Mouse (Mus musculus) heart, embryonic 16.5 days (tissue): Measurements from ENCODE around the gene Arid1b. TPM values are rescaled to one million over a fixed set of nuclear protein-coding genes. Genes with fewer than 3 reads are reported as not detected.

Experiments used
- ATAC-seq: fragments of 200-750 bp; cut with Nextera tagmentation; replicated peaks from 2 replicates; pipeline ENCODE4 v1.8.0; 2017; ENCODE audit warnings: moderate number of reproducible peaks; ENCODE audit not compliant: insufficient read depth, low FRiP score; ENCODE audit errors: extremely low read depth
- H3K27ac ChIP-seq: fragments of 300-500 bp; sonication (generic); 2 replicates; pipeline ENCODE4 v1.5.1; 2014; ENCODE audit warnings: mild to moderate bottlenecking, low read length, control low read depth, moderate library complexity
- H3K27me3 ChIP-seq: fragments of 300-500 bp; sonication (generic); 2 replicates; pipeline ENCODE4 v1.6.1; 2014; ENCODE audit warnings: low read length, mixed read lengths; ENCODE audit not compliant: control insufficient read depth, insufficient read depth
- H3K36me3 ChIP-seq: fragments of 300-500 bp; sonication (generic); 2 replicates; pipeline ENCODE4 v1.6.1; 2014; ENCODE audit not compliant: control insufficient read depth, insufficient read depth
- H3K4me1 ChIP-seq: fragments of 300-500 bp; sonication (generic); 2 replicates; pipeline ENCODE4 v1.6.1; 2014; ENCODE audit warnings: low read length, mixed read lengths; ENCODE audit not compliant: control insufficient read depth, insufficient read depth
- H3K4me2 ChIP-seq: fragments of 300-500 bp; sonication (generic); 2 replicates; pipeline ENCODE4 v1.6.1; 2014; ENCODE audit warnings: low read depth, mild to moderate bottlenecking, control low read depth, low read length
- H3K4me3 ChIP-seq: fragments of 300-500 bp; sonication (generic); 2 replicates; pipeline ENCODE4 v1.5.1; 2014; ENCODE audit warnings: mild to moderate bottlenecking, control low read depth, low read length
- H3K9ac ChIP-seq: fragments of 300-500 bp; sonication (generic); 2 replicates; pipeline ENCODE4 v1.6.1; 2014; ENCODE audit warnings: low read length, control low read depth
- H3K9me3 ChIP-seq: fragments of 300-500 bp; sonication (generic); replicated peaks from 2 replicates; pipeline ENCODE4 v1.6.1; 2016; ENCODE audit warnings: low read length; ENCODE audit not compliant: control insufficient read depth
- WGBS: fragments of 180-500 bp; shearing (Covaris S2); extraction: QIAGEN DNeasy Blood & Tissue Kit; methylation state at CpG from one replicate; pipeline ENCODE4 v1.1.7; 2014; 5-methylcytosine and 5-hydroxymethylcytosine counted together
- polyA plus RNA-seq: library from polyadenylated mRNA; unstranded; fragments of >200 nt; fragmentation: Nextera tagmentation; extraction: Ambion mirVana; gene quantifications from 2 replicates; pipeline ENCODE4 v1.2.1, GENCODE M21; 2015

The Arid1b gene
- polyA plus RNA-seq, 1 experiment from 2014 or later: 7.1 TPM

GRCm38 (mm10) chr17:4991600-4991999 is 2.5 kb upstream of the Arid1b start:
- Histone ChIP-seq H3K27me3 (no peaks in the 10 kb centered on the region), H3K27ac (no peak overlapping the region), H3K9me3 (no peaks in the 10 kb centered on the region), H3K4me1 (peaks cover 4% of the 10 kb centered on the region; the same call in 1 of the 2 replicates), H3K4me2 (no peak overlapping the region), H3K9ac (no peak overlapping the region), H3K36me3 (no peaks in the 10 kb centered on the region), H3K4me3 (no peak overlapping the region)
- WGBS: 92% methylated on average over 10 of the region's 10 CpGs
- no peak for ATAC-seq

- H3K36me3 ChIP-seq: no peaks in the 10 kb centered on the region
- H3K9ac ChIP-seq: peak overlapping the region; percentile 98
- no peaks in the 10 kb centered on the region for H3K27me3 ChIP-seq
- H3K27ac ChIP-seq: peak overlapping the region; percentile 99
- peak overlapping the region; percentile 82 for H3K4me3 ChIP-seq
- H3K4me2 ChIP-seq: peak overlapping the region; percentile 76
- H3K4me1 ChIP-seq: peaks cover 6% of the 10 kb centered on the region
- no peaks in the 10 kb centered on the region for H3K9me3 ChIP-seq
- WGBS: 16% methylated on average over 9 of the region's 9 CpGs
- ATAC-seq: no peak
These were observed 664 bp upstream of the Arid1b start for GRCm38 (mm10) chr17:4993497-4993839.

GRCm38 (mm10) chr17:4994504-4994812 is 326 bp downstream of the Arid1b start:
- ATAC-seq: peak; percentile 54
- peak overlapping the region; percentile 82 for H3K4me3 ChIP-seq
- H3K9ac ChIP-seq: peak overlapping the region; percentile 98
- WGBS: 3% methylated on average over 21 of the region's 55 CpGs
- H3K27me3 ChIP-seq: no peaks in the 10 kb centered on the region
- peaks cover 8% of the 10 kb centered on the region for H3K4me1 ChIP-seq
- peak overlapping the region; percentile 76 for H3K4me2 ChIP-seq
- H3K36me3 ChIP-seq: no peaks in the 10 kb centered on the region
- H3K9me3 ChIP-seq: no peaks in the 10 kb centered on the region
- H3K27ac ChIP-seq: peak overlapping the region; percentile 99

- Histone ChIP-seq H3K4me1 (peaks cover 10% of the 10 kb centered on the region), H3K9ac (peak overlapping the region; percentile 98), H3K27me3 (no peaks in the 10 kb centered on the region), H3K4me3 (peak overlapping the region; percentile 82), H3K27ac (peak overlapping the region; percentile 99), H3K36me3 (no peaks in the 10 kb centered on the region), H3K4me2 (peak overlapping the region; percentile 76), H3K9me3 (no peaks in the 10 kb centered on the region)
- under 1% methylated on average over 54 of the region's 81 CpGs for WGBS
- ATAC-seq: peak; percentile 46
These were observed 855 bp downstream of the Arid1b start for GRCm38 (mm10) chr17:4994813-4995560.

GRCm38 (mm10) chr17:4995561-4996051 is 1.5 kb downstream of the Arid1b start:
- H3K9ac ChIP-seq: peak overlapping the region; percentile 98
- H3K27ac ChIP-seq: peak overlapping the region; percentile 99
- H3K4me2 ChIP-seq: peak overlapping the region; percentile 76
- ATAC-seq: peak; percentile 28
- H3K4me3 ChIP-seq: peak overlapping the region; percentile 82
- no peaks in the 10 kb centered on the region for H3K27me3 ChIP-seq
- peaks cover 15% of the 10 kb centered on the region for H3K4me1 ChIP-seq
- no peaks in the 10 kb centered on the region for H3K36me3 ChIP-seq
- WGBS: under 1% methylated on average over 50 of the region's 56 CpGs
- H3K9me3 ChIP-seq: no peaks in the 10 kb centered on the region

- Histone ChIP-seq H3K4me3 (peak overlapping the region; percentile 82), H3K27ac (peak overlapping the region; percentile 99), H3K36me3 (no peaks in the 10 kb centered on the region), H3K27me3 (no peaks in the 10 kb centered on the region), H3K4me2 (peak overlapping the region; percentile 76), H3K4me1 (peaks cover 21% of the 10 kb centered on the region), H3K9me3 (no peaks in the 10 kb centered on the region), H3K9ac (peak overlapping the region; percentile 98)
- ATAC-seq: peak; percentile 32
- under 1% methylated on average over 77 of the region's 95 CpGs for WGBS
These were observed 2.1 kb downstream of the Arid1b start for GRCm38 (mm10) chr17:4996121-4996813.

- Histone ChIP-seq H3K27ac (peak overlapping the region; percentile 99), H3K9ac (peak overlapping the region; percentile 98), H3K9me3 (no peaks in the 10 kb centered on the region), H3K27me3 (no peaks in the 10 kb centered on the region), H3K4me1 (peaks cover 28% of the 10 kb centered on the region), H3K4me3 (peak overlapping the region; percentile 82), H3K4me2 (peak overlapping the region; percentile 76), H3K36me3 (no peaks in the 10 kb centered on the region)
- ATAC-seq: no peak
- WGBS: under 1% methylated on average over 20 of the region's 20 CpGs
These were observed 2.9 kb downstream of the Arid1b start for GRCm38 (mm10) chr17:4996814-4997549.

- Histone ChIP-seq H3K9me3 (no peaks in the 10 kb centered on the region), H3K4me3 (no peak overlapping the region), H3K36me3 (no peaks in the 10 kb centered on the region), H3K27ac (no peak overlapping the region), H3K4me1 (peaks cover 38% of the 10 kb centered on the region), H3K27me3 (no peaks in the 10 kb centered on the region), H3K9ac (no peak overlapping the region), H3K4me2 (no peak overlapping the region)
- ATAC-seq: no peak
- WGBS: 62% methylated on average over 3 of the region's 3 CpGs
These were observed 3.8 kb downstream of the Arid1b start for GRCm38 (mm10) chr17:4997968-4998367.
